Mouse (Mus musculus): ENCODE data around the gene Prkar2b. TPM values are rescaled to one million over a fixed set of nuclear protein-coding genes. Genes with fewer than 3 reads are reported as not detected.

Prkar2b gene
- total and polyA plus RNA-seq, 2 experiments from 2014 or later: 132 to 182 TPM

DNA sequence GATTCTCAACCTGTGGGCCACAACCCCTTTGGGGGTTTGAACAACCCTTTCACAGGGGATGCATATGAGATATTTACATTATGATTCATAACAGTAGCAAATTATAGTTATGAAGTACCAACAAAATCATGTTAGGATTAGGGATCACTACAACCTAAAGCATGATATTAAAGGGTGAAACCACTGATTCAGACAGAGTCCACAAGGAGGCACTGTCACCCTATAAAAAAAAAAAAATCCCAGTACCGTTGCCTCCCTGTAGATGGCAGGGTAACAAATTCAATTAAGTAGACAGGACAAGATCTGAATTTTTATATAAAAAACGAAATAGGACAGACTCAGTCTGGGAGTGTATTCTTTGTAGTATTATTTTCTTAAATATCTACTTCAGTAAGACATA is 93.6 kb downstream of the Prkar2b start:
- WGBS: 1% methylated on average over 2 of the region's 2 CpGs
- no peaks in the 10 kb centered on the region for H3K4me1 ChIP-seq (ENCODE audit: insufficient read depth, low read length)
- no peaks in the 10 kb centered on the region for H3K9me3 ChIP-seq (ENCODE audit: low read length)
- ATAC-seq (ENCODE audit: low FRiP score) (peak; percentile 59), DNase-seq (ENCODE audit: low spot score) (peak; percentile 83)
- no peak overlapping the region for H3K27ac ChIP-seq (ENCODE audit: low read depth, low read length)
- peaks cover 8% of the 10 kb centered on the region; the same call in 1 of the 2 replicates for H3K36me3 ChIP-seq (ENCODE audit: insufficient read depth, low read length)
- peak; percentile 99 for TF ChIP-seq CTCF (IDR thresholded peaks at IDR 0.05)
- no peaks in the 10 kb centered on the region for H3K27me3 ChIP-seq (ENCODE audit: insufficient read depth, low read length)
- no peak overlapping the region for H3K9ac ChIP-seq (replicated peaks; ENCODE audit: low read length, poor library complexity, severe bottlenecking)
- no peak overlapping the region for H3K4me3 ChIP-seq (ENCODE audit: low read depth, low read length)
- no peak overlapping the region for H3K4me2 ChIP-seq (ENCODE audit: low read depth, low read length, poor library complexity, severe bottlenecking)

DNA sequence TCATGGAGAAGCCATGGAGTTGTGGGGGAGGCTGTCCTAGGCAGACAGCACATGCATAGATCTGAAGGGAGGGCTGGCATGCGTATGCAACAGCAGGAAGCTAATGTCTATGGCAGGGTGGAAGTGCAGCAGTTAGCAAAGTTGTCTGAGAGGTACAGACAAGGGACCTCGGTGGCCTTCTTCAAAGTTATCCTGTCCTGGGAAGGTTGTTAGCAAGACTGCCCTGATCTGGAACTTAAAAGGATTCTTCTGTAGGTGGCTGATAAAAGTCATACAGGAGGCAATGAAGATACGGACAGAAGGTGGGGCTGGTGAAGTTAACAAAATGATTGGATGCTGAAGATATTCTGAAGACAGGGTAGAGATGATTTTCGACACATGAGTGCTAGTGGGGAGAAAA is 94.7 kb downstream of the Prkar2b start:
- Histone ChIP-seq H3K4me1 (ENCODE audit: insufficient read depth, low read length) (no peaks in the 10 kb centered on the region), H3K27me3 (ENCODE audit: insufficient read depth, low read length) (no peaks in the 10 kb centered on the region), H3K4me2 (ENCODE audit: low read depth, low read length, poor library complexity, severe bottlenecking) (no peak overlapping the region), H3K36me3 (ENCODE audit: insufficient read depth, low read length) (peaks cover 9% of the 10 kb centered on the region; the same call in 1 of the 2 replicates), H3K9me3 (ENCODE audit: low read length) (no peaks in the 10 kb centered on the region), H3K4me3 (ENCODE audit: low read depth, low read length) (no peak overlapping the region), H3K27ac (ENCODE audit: low read depth, low read length) (no peak overlapping the region), H3K9ac (replicated peaks; ENCODE audit: low read length, poor library complexity, severe bottlenecking) (no peak overlapping the region)
- no peak for TF ChIP-seq CTCF (IDR thresholded peaks at IDR 0.05)
- ATAC-seq (ENCODE audit: low FRiP score) (no peak), DNase-seq (ENCODE audit: low spot score) (no peak)
- WGBS: 83% methylated on average over 4 of the region's 4 CpGs

DNA sequence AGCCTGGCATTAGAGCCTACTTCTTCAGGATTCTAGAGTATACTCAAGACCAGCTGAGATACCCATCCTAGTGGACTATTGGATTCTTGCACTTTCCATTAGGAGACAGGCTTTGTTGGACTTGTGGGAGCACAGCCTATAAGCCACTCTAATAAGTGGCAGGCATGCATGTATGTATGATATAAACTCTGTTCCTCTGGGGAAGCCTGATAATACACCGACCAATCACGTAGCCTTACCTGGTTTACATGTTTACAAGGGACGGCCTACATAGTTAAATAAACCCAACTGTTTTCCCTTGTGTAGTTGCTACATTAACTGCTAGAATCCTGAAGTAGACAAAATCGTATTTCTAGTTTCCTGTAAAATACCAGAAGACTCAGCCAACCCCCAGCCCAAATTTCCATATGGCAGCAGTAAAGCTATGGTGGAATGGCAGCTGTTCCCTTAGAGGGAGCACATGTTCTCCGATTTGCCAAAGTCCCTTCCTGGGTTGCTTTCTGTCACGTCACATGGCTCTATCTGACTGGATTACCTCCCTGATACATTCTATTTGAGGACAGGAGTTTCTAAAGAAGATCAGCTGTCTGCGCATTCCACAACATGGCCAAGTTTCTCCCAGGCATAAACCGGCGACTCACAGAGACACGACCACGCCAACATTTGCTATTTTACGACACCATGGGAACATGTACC is 95.4 kb downstream of the Prkar2b start:
- no peaks in the 10 kb centered on the region for H3K4me1 ChIP-seq (ENCODE audit: insufficient read depth, low read length)
- H3K4me3 ChIP-seq (ENCODE audit: low read depth, low read length): no peak overlapping the region
- ATAC-seq (ENCODE audit: low FRiP score): no peak
- no peak overlapping the region for H3K4me2 ChIP-seq (ENCODE audit: low read depth, low read length, poor library complexity, severe bottlenecking)
- no peak for DNase-seq (ENCODE audit: low spot score)
- H3K27ac ChIP-seq (ENCODE audit: low read depth, low read length): no peak overlapping the region
- no peaks in the 10 kb centered on the region for H3K9me3 ChIP-seq (ENCODE audit: low read length)
- H3K9ac ChIP-seq (replicated peaks; ENCODE audit: low read length, poor library complexity, severe bottlenecking): no peak overlapping the region
- H3K27me3 ChIP-seq (ENCODE audit: insufficient read depth, low read length): no peaks in the 10 kb centered on the region
- H3K36me3 ChIP-seq (ENCODE audit: insufficient read depth, low read length): peaks cover 5% of the 10 kb centered on the region; the same call in 1 of the 2 replicates
- no peak for TF ChIP-seq CTCF (IDR thresholded peaks at IDR 0.05)
- 90% methylated on average over 12 of the region's 12 CpGs for WGBS

DNA sequence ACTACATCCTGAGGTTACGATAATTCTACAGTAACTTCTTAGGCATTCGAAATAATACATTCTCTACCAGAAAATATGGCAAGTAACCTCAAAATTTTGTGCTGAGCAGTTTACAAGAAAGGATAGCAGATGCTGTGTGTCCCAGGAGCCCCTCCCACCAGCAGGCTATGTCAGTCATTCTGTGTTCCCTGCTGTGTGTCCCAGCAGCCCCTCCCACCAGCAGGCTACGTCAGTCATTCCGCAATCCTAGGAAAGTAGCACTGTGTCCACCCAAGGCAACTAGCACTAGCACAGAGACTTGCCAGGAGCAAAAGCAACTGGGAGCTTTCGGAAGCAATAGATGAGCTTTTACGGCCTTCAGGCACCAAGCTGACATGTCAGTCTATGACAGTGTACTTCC is 97.0 kb downstream of the Prkar2b start:
- 80% methylated on average over 6 of the region's 6 CpGs for WGBS
- peak; percentile 6; the same call in 1 of the 2 replicates for ATAC-seq (ENCODE audit: low FRiP score)

DNA sequence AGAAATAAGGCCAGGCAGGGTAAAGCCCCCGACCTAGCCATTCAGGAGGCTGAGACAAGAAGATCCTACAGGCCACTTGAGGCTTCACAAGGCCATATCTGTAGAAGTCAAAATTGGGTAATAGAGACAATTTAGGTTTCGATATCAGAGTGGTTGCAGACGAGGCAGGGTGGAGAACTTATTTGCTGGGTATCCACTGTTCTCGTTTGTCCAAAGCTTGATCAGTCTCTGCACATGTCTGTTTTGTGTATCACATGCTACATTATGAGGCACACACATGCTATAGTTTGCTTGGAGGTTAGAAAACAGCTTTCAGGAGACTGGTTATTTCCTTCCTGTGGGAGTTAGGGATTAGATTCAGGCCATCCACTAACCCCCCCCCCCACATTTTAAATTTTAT is 105.3 kb downstream of the Prkar2b start:
- no peak overlapping the region for H3K4me3 ChIP-seq (ENCODE audit: low read depth, low read length)
- ATAC-seq (ENCODE audit: low FRiP score): no peak

More for the DNA sequence above, 97.0 kb downstream of the Prkar2b start:
- no peaks in the 10 kb centered on the region for H3K9me3 ChIP-seq (ENCODE audit: low read length)
- H3K4me3 ChIP-seq (ENCODE audit: low read depth, low read length): no peak overlapping the region
- H3K27me3 ChIP-seq (ENCODE audit: insufficient read depth, low read length): no peaks in the 10 kb centered on the region
- H3K9ac ChIP-seq (replicated peaks; ENCODE audit: low read length, poor library complexity, severe bottlenecking): no peak overlapping the region
- H3K4me1 ChIP-seq (ENCODE audit: insufficient read depth, low read length): no peaks in the 10 kb centered on the region
- no peak overlapping the region for H3K4me2 ChIP-seq (ENCODE audit: low read depth, low read length, poor library complexity, severe bottlenecking)
- DNase-seq (ENCODE audit: low spot score): no peak
- no peak overlapping the region for H3K27ac ChIP-seq (ENCODE audit: low read depth, low read length)
- TF ChIP-seq CTCF (IDR thresholded peaks at IDR 0.05): no peak
- peaks cover 5% of the 10 kb centered on the region; the same call in 1 of the 2 replicates for H3K36me3 ChIP-seq (ENCODE audit: insufficient read depth, low read length)

DNA sequence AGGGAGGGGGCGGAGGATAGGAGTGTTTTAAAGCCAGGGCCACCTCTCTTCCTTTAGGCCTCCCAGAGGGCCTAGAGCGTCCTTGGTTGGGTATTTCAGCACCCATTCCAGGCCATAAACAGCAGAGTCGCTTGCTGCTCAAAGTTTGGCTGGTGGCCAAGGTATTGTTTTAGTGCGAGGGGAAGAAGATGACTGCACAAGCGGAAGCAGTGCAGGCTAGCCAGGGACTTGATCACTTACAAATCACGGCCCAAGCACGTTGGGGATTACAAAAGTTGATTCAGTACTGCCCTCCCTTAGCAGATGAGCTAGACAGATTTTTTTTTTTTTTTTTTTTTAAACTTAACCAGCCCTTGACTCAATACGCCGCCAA is 110.5 kb downstream of the Prkar2b start:
- DNase-seq (ENCODE audit: low spot score) (no peak), ATAC-seq (ENCODE audit: low FRiP score) (no peak)
- no peaks in the 10 kb centered on the region for H3K9me3 ChIP-seq (ENCODE audit: low read length)
- H3K9ac ChIP-seq (replicated peaks; ENCODE audit: low read length, poor library complexity, severe bottlenecking): no peak overlapping the region
- H3K4me3 ChIP-seq (ENCODE audit: low read depth, low read length): peak overlapping the region; percentile 91
- H3K27ac ChIP-seq (ENCODE audit: low read depth, low read length): peak overlapping the region; percentile 57; the same call in 1 of the 2 replicates
- TF ChIP-seq CTCF (IDR thresholded peaks at IDR 0.05): no peak
- 2% methylated on average over 9 of the region's 9 CpGs for WGBS
- H3K36me3 ChIP-seq (ENCODE audit: insufficient read depth, low read length): no peaks in the 10 kb centered on the region
- no peaks in the 10 kb centered on the region for H3K27me3 ChIP-seq (ENCODE audit: insufficient read depth, low read length)
- no peaks in the 10 kb centered on the region for H3K4me1 ChIP-seq (ENCODE audit: insufficient read depth, low read length)
- H3K4me2 ChIP-seq (ENCODE audit: low read depth, low read length, poor library complexity, severe bottlenecking): peak overlapping the region; percentile 76

More for the DNA sequence above, 105.3 kb downstream of the Prkar2b start:
- TF ChIP-seq CTCF (IDR thresholded peaks at IDR 0.05): no peak
- peaks cover 6% of the 10 kb centered on the region; the same call in 1 of the 2 replicates for H3K36me3 ChIP-seq (ENCODE audit: insufficient read depth, low read length)
- H3K27me3 ChIP-seq (ENCODE audit: insufficient read depth, low read length): no peaks in the 10 kb centered on the region
- no peaks in the 10 kb centered on the region for H3K9me3 ChIP-seq (ENCODE audit: low read length)
- no peak overlapping the region for H3K27ac ChIP-seq (ENCODE audit: low read depth, low read length)
- H3K4me2 ChIP-seq (ENCODE audit: low read depth, low read length, poor library complexity, severe bottlenecking): no peak overlapping the region
- no peak overlapping the region for H3K9ac ChIP-seq (replicated peaks; ENCODE audit: low read length, poor library complexity, severe bottlenecking)
- H3K4me1 ChIP-seq (ENCODE audit: insufficient read depth, low read length): no peaks in the 10 kb centered on the region
- DNase-seq (ENCODE audit: low spot score): no peak
- WGBS: 87% methylated on average over 4 of the region's 4 CpGs

Measured in midbrain, postnatal 0 days (tissue).